Comparison of ENCODE assay signal across 28 mouse cellular contexts in genomic region chr6:54878546-54878945, GRCm38 (mm10).
A peak's percentile ranks its signal among the peaks of the same experiment; 100 is the strongest.
DNase-seq lines count a peak whose midpoint lies in the region; ATAC-seq and TF ChIP-seq lines count a peak whose summit lies in the region.
"Had no signal": no experiment of that assay in that cellular context is flagged by ENCODE, and none has a peak within 500 bp of the region (broad histone marks: within the 10 kb centered on the region; RNA-seq: fewer than 3 reads in every experiment).

No protein-coding gene starts in this region.

- no peak for ATAC-seq in forebrain, embryonic 15.5 days (replicated peaks)
- ATAC-seq in forebrain, embryonic 12.5 days (ENCODE audit: low FRiP score): no peak
- ATAC-seq in heart, embryonic 15.5 days (replicated peaks; ENCODE audit: insufficient number of reproducible peaks, insufficient read depth, low FRiP score, low read depth): no peak
- ATAC-seq: forebrain, embryonic 16.5 days; hindbrain, embryonic 16.5 days; intestine, embryonic 15.5 days; Patski had no signal

- H3K27me3 ChIP-seq in forebrain, embryonic 15.5 days: no peaks in the 10 kb centered on the region
- H3K27me3 ChIP-seq in forebrain, embryonic 12.5 days: no peaks in the 10 kb centered on the region
- H3K27me3 ChIP-seq in heart, embryonic 15.5 days: no peaks in the 10 kb centered on the region
- H3K27me3 ChIP-seq: CH12.LX; embryonic facial prominence, embryonic 12.5 days; embryonic facial prominence, embryonic 15.5 days; hindbrain, embryonic 13.5 days; intestine, embryonic 15.5 days; Patski had no signal

- intact Hi-C loops in heart, postnatal 14 days (cut with DNase I): no loop called here

- no peak for TF ChIP-seq POLR2A in brain, embryonic 14.5 days (IDR thresholded peaks at IDR 0.05; ENCODE audit: borderline replicate concordance, extremely low read depth, insufficient read depth, insufficient read length, poor library complexity, severe bottlenecking)

- no peak overlapping the region for H3K4me2 ChIP-seq in forebrain, embryonic 15.5 days (replicated peaks)
- H3K4me2 ChIP-seq in forebrain, embryonic 12.5 days: no peak overlapping the region
- H3K4me2 ChIP-seq in heart, embryonic 15.5 days: no peak overlapping the region
- H3K4me2 ChIP-seq: embryonic facial prominence, embryonic 12.5 days; embryonic facial prominence, embryonic 15.5 days; hindbrain, embryonic 13.5 days; intestine, embryonic 15.5 days had no signal

- 0 out of 2 replicates have a peak, but pooled peaks cover 4% of the 10 kb centered on the region for H3K4me1 ChIP-seq in forebrain, embryonic 15.5 days
- no peaks in the 10 kb centered on the region for H3K4me1 ChIP-seq in forebrain, embryonic 12.5 days
- H3K4me1 ChIP-seq in heart, embryonic 15.5 days (replicated peaks): peaks cover 19% of the 10 kb centered on the region
- H3K4me1 ChIP-seq: embryonic facial prominence, embryonic 12.5 days; embryonic facial prominence, embryonic 15.5 days; intestine, embryonic 15.5 days had no signal

- no peak overlapping the region for H3K9ac ChIP-seq in forebrain, embryonic 15.5 days (replicated peaks)
- no peak overlapping the region for H3K9ac ChIP-seq in forebrain, embryonic 12.5 days
- H3K9ac ChIP-seq in heart, embryonic 15.5 days: no peak overlapping the region
- H3K9ac ChIP-seq: embryonic facial prominence, embryonic 12.5 days; embryonic facial prominence, embryonic 15.5 days; hindbrain, embryonic 13.5 days; intestine, embryonic 15.5 days had no signal

- no peaks in the 10 kb centered on the region for H3K9me3 ChIP-seq in forebrain, embryonic 15.5 days
- H3K9me3 ChIP-seq in forebrain, embryonic 12.5 days: no peaks in the 10 kb centered on the region
- H3K9me3 ChIP-seq in heart, embryonic 15.5 days (replicated peaks): no peaks in the 10 kb centered on the region
- H3K9me3 ChIP-seq: embryonic facial prominence, embryonic 12.5 days; embryonic facial prominence, embryonic 15.5 days; G1E; heart, embryonic 10.5 days; hindbrain, embryonic 10.5 days; hindbrain, embryonic 13.5 days; intestine, embryonic 15.5 days had no signal

- H3K27ac ChIP-seq in forebrain, embryonic 15.5 days (replicated peaks): peak overlapping the region; percentile 16
- H3K27ac ChIP-seq in forebrain, embryonic 12.5 days: no peak overlapping the region
- H3K27ac ChIP-seq in heart, embryonic 15.5 days: 0 out of 2 replicates have a peak overlapping the region, but pooled peaks have one; percentile 15
- H3K27ac ChIP-seq: embryonic facial prominence, embryonic 12.5 days; embryonic facial prominence, embryonic 15.5 days; heart, embryonic 10.5 days; hindbrain, embryonic 10.5 days; hindbrain, embryonic 13.5 days; intestine, embryonic 15.5 days had no signal

- TF ChIP-seq CTCF in brain, embryonic 14.5 days (IDR thresholded peaks at IDR 0.05; ENCODE audit: borderline replicate concordance, extremely low read depth, insufficient read depth, insufficient read length): no peak

- DNase-seq in heart, postnatal 14 days: no peak
- peak; percentile 50 for DNase-seq in brain, embryonic 14.5 days (ENCODE audit: low read depth)
- no peak for DNase-seq in ovary, postnatal 36 days (ENCODE audit: low spot score)
- DNase-seq: adrenal gland, postnatal 10 days; adrenal gland, postnatal 36 days; B cell, adult 2 months; cerebellum, adult 11-12 months; cerebellum, adult 8-10 months; cerebellum, postnatal 14 days; gastrocnemius, postnatal 10 days; gastrocnemius, postnatal 36 days; heart, postnatal 36 days; kidney, adult 11 months; kidney, adult 8-10 months had no signal

- no peaks in the 10 kb centered on the region for H3K36me3 ChIP-seq in forebrain, embryonic 15.5 days
- H3K36me3 ChIP-seq in forebrain, embryonic 12.5 days (replicated peaks): no peaks in the 10 kb centered on the region
- H3K36me3 ChIP-seq in heart, embryonic 15.5 days: 0 out of 2 replicates have a peak, but pooled peaks cover 3% of the 10 kb centered on the region
- H3K36me3 ChIP-seq: embryonic facial prominence, embryonic 15.5 days; heart, embryonic 10.5 days; hindbrain, embryonic 10.5 days had no signal

- H3K4me3 ChIP-seq in forebrain, embryonic 15.5 days: no peak overlapping the region
- H3K4me3 ChIP-seq in forebrain, embryonic 12.5 days (replicated peaks): no peak overlapping the region
- no peak overlapping the region for H3K4me3 ChIP-seq in heart, embryonic 15.5 days
- H3K4me3 ChIP-seq: embryonic facial prominence, embryonic 12.5 days; embryonic facial prominence, embryonic 15.5 days; heart, embryonic 10.5 days; hindbrain, embryonic 10.5 days; hindbrain, embryonic 13.5 days; intestine, embryonic 15.5 days had no signal
